Mouse (Mus musculus) thymus, postnatal 4 days (tissue): Measurements from ENCODE around the gene Crebrf.
A peak's percentile ranks its signal among the peaks of the same experiment; 100 is the strongest.

Experiments
- DNase-seq: peaks from one replicate; pipeline ENCODE4 v3.0.0; 2021

The Crebrf gene

DNA sequence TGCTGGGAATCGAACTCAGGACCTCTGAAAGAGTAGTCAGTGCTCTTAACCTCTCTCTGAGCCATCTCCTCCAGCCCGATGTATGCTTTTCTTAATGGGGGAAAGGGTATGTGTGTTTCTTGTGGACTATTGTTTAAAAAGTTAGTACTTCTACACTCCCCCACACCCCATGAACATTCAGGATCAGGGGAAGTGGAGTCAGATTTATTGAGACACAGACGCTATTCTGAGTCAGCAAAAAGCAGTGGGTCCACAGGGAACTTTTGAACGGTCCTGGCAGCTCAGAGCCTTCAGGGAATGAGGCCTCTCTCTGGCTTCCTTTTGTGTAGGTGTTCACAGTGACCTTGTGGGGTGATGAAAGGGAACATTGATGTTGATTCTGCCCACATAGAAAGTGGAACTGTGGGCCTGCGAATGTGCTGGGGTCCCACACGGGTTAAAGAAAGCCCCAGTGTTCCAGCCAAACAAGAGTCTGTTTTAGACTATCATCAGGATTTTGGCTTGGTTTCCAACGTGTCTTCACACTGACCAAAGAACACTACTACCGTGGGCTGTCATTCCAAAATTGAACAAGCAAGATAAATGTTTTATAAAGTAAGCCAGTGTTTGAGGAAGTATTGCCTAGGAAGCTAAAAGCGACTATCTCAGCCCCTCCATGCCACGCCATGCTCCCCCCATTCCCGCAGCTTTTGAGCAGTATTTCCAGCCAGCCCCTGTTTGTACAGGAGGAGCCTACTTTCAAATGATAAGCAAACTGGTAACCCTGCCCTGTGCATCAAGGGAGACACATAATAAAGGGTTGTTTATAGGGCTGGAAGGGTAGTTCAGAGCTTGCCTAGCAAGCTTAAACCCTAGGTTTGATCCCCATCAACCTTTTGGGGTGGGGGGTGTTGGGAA lies 9.7 kb upstream of the Crebrf start:
- DNase-seq, result no peak

DNA sequence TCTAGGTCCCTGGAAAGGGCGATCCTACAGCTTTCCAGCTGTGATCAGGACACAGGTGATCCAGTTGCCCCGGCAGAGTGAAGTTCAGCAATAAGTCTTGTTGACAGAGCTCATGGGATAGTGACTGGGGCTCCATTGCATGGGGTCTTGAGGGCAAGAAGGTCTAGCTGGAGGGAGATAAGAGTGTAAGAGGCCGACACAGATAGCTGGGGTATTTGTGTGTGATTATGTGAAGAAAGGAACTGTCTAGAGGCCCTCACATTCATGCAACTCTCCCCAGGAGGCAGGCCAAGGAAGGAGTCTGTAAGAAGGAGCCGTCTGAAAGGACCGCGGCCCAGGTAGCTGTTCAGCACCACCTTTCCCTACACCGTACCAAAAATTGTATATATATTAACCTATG lies 8.4 kb upstream of the Crebrf start:
- DNase-seq, result no peak

DNA sequence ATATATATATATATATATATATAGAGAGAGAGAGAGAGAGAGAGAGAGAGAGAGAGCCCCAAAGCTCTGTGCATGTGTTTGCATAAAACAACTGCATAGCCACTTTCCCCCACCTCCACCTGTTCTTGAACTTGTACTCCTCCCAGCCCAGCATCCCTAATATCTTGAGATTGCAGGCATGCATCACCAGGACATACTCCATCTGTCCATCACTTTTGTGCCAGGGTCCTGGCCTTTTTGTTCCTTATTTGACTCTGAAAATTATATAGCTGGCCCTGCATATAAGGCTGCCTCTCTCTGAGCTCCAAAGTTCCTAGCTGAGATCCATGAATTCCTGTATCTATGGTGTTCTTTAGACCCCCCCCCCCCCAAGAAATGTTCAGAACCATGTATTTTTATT lies 7.0 kb upstream of the Crebrf start:
- DNase-seq, result no peak

DNA sequence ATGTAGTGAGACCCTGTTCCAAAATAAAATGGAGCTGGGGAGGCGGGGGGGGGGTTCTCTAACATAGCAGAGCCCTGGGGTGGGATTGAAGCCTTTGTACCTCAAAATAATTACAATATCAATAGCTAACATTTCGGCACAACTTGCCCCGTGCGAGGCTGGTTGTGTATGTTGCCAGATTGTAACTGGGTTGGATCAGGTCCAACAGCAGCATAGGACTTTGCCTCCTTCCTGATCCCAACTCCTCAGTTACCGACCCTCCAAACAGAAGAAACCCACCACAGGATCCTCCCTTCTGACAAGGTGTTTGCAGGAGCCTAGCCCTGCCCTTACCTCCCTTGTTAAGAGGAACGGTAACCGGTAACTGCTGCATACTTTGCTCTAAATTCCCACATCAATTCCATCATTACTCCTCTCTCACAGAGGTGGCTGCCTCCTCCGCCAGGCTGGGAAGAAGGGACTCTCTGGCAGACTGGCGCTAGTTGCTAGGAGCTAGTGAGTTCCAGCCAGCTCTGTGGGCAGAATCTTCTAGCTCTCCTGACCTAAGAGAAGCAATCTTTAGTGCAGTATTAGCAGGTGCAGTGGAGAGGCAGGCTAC lies 6.4 kb upstream of the Crebrf start:
- no peak for DNase-seq

DNA sequence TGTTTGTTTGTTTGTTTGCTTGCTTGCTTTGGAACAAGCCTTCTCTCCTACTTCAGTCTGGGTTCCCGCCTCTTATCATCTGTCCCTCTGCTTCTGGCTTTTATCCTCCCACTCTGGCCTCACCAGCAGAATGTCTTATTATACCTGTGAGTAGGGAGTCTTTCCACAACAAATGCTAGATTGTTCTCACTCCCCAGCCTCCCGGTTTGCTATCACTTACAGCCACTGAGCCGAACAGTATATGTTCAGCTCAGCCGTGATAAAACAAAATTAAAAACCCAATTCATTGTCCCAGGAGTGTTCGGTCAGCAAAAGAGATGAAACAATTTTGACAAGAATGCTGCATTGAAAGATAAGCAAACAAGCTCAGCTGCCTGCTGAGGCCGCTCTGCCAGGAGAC lies 5.4 kb upstream of the Crebrf start:
- no peak for DNase-seq

DNA sequence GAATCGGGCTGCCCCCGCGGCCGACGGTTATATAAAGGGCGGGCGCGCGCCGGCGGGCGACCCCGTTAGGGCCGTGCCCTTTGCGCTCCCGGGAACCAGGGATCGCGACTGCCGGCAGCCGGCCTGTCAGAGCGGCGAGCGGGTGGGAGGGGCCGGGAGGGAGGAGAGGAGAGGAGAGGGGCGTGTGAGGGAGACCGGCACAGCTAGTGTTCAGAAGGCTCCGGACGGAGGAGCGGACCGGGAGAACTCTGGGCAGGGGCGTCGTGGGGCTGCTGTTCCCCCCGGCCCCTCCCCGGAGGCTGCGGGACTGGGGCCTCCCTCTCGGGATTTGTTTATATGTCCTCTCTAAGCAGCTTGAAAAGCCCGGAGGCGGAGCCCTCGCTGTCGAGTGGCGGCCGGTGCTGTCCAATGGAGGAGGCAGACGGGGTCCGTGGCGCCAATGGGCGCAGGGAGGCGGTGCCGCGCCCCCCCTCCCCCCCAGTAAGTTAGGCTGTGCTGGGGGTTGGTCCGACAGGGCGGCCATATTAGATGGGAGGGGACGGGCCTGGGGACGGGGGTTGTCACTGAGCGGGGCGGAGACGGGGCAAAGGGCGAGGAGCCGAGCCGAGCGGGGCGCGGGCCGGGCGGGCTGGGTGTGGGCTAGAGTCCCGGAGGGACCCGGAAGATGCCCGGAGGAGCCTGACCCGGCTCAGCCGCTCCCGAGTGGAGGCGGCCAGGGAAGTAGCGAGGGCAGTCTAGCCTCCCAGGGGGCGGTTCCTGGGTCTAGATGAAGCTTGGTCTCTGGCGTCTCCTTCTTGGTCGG lies 667 bp downstream of the Crebrf start:
- peak; percentile 93 for DNase-seq

DNA sequence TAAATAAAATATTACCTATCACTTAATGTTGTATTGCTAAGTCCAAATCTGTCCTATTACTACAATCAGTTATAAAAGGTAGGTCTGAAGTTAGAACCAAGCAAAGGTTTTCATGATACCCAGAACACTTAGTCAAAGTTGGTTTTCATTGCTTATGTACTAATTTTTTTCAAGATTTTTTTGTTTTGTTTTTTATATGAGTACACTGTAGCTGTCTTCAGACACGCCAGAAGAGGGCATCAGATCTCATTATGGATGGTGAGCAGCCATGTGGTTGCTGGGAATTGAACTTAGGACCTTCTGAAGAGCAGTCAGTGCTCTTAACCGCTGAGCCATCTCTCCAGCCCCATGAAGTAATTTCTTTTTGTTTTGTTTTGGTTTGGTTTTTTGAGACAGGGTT lies 2.4 kb downstream of the Crebrf start:
- DNase-seq, result no peak

DNA sequence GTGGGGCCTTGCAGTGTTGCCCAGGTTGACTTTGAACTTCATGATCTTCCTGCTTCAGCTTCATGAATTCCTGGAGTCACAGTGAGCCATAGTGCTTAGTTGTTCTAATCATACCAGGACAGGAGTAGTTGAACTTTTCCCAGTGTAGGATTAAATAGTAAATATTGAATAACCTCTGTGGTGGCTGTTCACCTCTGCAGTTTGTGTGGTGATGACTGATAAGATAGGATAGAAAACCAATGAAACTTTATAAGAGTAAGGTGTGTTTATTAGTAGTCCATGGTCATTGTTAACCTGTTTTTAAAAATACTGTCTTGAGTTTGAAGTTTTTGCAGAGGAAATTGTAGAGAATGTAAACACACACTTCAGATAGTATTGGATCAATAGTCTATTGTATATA lies 4.0 kb downstream of the Crebrf start:
- no peak for DNase-seq

DNA sequence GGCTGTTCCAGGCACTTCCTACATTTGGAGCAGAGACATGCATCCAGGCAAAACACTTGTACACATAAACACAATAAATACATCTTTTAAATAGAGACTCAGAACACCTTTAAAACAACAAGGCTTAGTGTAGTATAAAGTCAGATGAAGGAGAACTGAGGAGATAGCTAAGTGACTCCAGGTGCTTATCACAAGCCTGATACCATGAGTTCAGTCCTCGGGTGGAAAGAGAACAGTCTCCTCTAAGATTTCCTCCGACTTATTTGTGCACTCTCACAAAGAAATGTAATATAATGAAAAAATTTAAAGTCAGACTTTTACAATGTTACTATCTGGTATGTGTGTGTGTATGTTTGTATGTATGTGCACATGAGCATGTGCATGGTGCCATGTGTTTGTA lies 6.4 kb downstream of the Crebrf start:
- DNase-seq, result no peak

DNA sequence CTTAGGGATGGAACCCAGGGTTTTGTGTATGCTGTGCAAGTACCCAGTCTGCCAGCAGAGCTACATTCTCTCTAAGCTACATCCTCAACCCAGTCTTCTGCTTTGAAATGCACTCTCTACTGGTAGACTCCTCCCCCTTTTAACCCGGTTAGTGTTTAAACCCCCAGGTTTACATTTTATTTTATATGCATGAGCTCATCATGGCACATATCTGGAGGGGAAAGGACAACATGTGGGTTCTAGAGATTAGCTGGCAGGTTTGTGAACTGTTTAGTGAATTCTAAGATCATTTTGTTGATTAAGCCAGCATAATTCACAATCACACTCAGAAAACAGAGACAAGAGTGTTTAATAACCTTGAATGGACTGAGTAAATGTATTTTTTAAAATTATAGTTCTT lies 9.3 kb downstream of the Crebrf start:
- no peak for DNase-seq

DNA sequence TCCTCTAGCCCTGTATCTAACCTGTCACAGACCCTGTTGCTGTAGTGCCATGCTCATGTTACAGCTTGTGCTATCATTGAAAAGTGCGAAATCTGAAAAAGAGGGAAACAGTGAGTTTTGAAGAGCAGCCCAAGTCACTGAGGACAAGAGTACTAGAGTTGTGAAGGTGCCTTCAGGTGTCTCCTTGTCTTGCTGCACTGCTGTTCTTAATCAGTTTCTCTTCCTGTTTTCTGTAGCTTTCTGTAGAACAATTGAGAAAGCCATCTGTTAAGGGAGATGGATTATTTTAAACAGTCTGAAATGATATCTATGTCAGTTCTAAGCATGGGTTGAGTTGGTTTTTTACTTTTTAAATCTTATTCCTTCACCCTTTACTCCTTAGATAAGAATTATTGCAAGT lies 11.2 kb downstream of the Crebrf start:
- no peak for DNase-seq

DNA sequence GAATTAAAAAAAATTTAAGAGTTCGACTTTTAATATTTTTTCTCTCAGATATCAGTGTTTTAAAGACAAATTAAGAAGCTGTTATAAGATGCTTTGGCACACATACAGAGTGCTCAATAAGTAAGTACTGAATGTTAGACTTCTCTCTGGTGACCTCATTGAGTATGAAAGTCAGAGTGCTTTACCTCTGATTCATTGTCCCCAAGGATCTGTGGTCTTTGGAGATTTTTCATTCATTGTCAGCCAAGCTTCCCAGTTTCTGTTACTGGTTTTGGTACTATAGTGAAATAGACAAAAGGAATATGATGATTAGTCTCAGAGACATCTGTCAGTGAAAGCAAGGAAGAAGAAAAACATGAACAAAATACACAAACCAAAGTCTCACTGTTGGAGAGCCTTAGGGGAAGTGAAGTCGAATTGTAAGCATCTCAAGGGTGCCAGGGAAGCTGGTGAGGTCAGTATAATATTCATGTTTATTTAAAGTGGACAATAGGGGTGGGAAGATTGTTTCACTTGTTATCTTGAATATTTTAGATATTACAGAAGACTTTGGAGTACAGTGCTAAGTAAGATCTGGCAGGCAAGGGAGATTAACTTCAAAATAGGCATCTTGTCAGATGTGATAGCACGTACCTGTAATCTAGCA lies 11.8 kb downstream of the Crebrf start:
- DNase-seq, result no peak

DNA sequence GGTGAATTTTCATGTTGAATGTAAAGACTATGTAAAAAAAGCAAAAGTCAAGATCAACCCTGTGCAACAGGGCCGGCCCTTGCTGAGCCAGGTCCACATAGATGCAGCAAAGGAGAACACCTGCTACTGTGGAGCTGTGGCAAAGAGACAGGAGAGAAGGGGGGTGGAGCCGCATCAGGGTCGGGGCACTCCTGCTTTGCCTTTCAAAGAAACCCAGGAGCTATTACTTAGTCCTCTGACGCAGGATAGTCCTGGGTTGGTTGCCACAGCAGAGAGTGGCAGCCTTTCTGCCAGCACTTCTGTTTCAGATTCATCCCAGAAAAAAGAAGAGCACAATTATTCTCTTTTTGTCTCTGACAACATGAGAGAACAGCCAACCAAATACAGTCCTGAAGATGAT lies 27.1 kb downstream of the Crebrf start:
- no peak for DNase-seq

DNA sequence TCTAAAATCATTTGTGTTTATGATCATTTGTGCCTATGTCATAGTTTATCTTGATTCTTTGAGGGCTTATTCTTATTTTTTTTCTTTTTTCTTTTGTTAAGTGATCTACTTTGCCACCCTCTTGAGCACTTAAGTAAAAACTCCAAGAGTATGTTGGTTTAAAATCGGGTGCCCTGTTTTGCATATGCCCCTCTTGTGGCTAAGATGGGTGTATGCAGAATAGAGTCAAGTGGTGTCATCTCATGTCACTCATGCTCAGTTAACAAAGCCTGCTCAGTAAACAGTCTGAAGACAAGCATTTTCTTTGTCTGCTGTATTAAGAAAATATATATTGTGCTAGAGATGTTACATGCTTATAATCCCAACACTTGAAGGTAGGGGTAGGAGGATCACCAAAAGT lies 27.8 kb downstream of the Crebrf start:
- DNase-seq, result no peak

DNA sequence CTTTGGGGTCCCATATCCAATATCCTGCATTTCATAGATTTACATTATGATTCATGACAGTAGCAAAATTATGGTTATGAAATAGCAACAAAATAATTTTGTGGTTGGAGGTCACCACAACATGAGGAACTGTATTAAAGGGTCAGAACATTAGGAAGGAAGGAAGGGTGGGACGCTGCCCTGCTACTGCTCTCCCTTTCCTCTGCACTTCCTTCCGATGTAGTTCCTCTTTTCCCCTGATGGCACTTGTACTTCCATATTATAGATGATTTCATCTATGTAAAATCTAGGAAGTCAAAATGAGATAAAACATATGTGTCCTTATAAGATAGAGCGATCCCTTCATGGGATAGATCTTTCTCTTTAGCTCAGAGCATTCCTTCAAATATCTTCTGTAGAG lies 34.5 kb downstream of the Crebrf start:
- DNase-seq, result no peak

DNA sequence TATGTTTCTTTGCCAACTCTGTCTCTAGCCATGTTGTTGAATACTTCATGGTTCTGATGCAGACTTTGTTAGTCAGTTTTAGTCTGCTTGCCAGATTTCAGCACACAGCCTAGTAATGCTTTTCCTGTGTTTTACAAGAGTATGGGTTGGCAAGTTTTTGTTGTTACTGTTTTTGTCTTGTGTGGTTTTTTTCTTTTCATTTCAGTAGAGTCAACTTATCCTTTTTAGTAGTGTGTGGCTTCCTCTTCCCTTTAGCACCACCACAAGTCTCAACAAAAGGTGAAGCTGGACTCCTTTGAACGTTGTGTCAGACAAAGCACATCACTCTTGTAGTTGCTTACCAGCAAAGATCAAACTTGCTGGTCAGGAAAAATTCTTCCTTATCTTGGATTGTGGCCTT lies 36.8 kb downstream of the Crebrf start:
- DNase-seq, result no peak

DNA sequence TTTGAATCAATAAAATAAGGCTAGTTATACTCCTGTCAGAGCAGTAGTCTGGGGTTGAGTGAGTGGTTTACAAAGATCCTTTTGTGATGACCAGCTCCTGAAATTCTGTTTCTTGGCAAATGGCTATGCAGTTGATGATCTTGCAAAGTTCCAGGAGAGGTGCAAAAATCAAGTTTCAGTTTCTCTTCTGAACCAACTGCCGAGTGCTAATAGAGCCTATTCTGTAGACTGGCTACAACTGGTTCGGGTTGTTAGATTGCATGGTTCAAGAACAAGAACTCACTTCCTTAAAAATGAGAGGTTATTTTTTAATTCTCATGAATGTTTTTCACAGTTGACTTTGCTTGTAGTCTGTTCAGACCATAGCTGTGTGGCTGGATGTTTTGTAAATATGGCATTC lies 38.0 kb downstream of the Crebrf start:
- DNase-seq, result no peak

DNA sequence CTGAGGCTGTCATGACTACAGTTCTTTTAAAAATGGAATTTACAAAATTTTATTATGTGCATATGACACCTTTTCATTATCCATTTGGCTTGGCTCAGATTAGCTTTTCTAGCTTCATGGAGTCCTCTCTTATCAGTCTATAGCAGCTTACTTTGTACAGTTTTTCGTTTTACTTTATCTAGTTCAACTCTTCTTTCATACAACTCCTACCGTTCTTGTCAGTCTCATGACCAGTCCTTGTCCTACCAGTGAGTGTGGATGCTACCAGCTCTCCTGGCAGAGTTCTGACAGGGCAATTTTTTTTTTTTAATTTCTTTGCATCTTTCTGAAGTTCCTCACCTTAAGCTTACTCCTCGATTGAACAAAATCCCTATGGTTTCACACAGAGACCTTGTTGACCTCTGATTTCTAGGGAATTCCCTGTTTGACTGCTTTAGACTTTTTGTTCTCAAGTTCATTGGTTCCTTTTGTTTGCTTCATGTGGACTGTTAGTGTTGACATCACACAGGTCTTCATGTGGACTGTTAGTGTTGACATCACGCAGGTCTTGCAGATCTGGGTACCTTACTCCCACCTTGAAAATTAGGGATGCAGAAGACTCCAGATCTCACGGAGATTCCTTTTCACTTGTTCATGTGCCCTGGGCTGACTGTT lies 51.8 kb downstream of the Crebrf start:
- DNase-seq, result no peak

DNA sequence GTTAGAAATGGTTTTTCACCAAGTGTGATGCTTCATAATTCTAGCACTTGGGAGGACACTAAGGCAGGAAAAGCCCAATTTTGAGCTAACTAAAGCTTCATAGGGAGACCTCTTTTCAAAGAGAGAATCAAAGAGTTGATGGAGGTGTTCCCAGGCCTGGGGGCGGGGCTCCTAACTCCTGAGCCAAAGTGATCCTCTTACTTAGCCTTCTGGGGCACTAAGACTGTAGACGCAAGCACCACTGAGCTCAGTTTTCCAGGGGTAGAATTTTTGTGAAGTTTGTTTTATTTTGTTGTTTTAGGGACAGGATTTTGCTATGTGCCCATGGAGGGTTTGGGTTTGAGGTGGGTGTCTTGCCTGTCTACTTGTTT lies 52.3 kb downstream of the Crebrf start:
- DNase-seq, result no peak

DNA sequence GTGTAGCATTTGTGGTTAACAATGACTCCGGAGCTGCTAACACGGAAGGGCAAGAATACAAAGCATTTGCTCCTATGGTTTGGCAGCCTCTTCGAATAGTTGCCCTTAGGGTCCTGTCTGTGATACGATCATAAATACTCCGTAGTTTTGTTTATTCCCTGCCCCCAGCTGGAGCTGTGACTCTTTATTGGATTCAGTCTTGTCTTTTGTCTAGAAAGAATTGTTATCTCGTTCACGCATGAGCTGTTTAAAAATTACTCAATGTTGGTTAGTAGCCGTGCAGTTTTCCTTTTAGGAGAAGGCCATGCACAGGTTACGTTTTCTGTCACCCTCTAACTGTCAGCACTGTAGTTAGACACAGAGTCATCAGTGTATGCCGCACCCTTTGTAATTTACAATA lies 60.8 kb downstream of the Crebrf start:
- no peak for DNase-seq

DNA sequence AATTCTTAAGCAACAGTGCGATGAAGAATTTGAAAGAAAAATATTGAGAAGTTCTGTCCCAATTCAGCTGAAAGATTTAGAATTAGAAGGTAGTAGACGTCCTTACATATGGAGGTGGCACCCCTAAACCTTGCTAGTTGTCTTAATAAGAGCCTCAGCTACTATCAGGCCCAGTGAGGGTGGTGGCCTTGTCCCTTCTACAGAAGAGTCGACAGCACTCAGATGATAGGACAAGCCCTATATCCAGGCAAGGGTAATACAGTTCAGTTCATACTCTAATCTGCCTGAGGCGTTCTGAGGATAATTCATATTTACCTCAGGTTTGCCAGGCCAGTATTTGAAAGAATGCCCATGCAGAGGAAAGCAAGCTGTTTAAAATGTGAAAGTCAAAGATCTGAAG lies 62.6 kb downstream of the Crebrf start:
- DNase-seq, result no peak

DNA sequence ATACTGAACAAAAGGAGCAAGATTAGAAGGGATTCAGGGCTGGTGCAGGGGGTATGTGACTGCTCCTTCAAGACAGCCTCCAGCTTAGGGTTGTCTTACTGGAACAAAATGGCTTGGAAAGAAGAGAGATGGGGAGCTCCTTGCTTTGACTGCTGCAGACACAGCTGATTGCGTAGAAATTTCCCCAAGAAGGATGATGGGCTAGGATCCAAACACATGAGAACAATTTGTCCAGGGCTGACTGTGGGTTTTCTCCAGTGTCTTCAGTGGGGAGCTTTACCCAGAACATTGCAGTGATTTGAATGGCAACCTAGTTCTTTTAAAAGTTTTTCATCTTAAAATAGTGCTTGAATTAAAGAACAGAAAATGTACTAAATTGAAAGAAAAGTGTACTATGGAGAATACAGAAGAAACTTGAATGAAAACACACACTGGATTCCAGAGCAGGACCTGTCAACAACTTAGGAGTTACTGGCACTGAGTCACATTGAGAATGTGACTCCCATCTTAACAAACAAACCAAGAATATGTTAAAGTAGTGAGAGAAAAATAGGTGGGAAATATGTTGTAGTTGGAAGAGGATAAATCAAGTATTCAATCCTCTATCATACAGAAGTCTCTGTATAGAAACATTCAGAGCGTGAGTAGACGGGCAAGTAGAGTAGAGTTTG lies 63.1 kb downstream of the Crebrf start:
- DNase-seq, result no peak
